Mouse (Mus musculus): ENCODE measurements at regions not wholly inside any gene's neighbourhood (a gene's known extent, or its start where the extent isn't known, plus 50 kb on each side); places are given as distances from the start of the nearest gene placed in this dataset.

- TF ChIP-seq POLR2A (IDR thresholded peaks at IDR 0.05; ENCODE audit: low read depth, low read length) = no peak
- no peak for TF ChIP-seq CTCF (IDR thresholded peaks at IDR 0.05; ENCODE audit: borderline replicate concordance, insufficient read depth, low read length)
Observed at GRCm38 (mm10) chr1:107696858-107697257, 107.1 kb downstream of the Serpinb8 start.
